Comparison of ENCODE assay signal across 15 mouse cellular contexts in genomic region chr14:100352961-100353452, GRCm38 (mm10).
A peak's percentile ranks its signal among the peaks of the same experiment; 100 is the strongest.
DNase-seq lines count a peak whose midpoint lies in the region; TF ChIP-seq lines count a peak whose summit lies in the region.
"Had no signal": no experiment of that assay in that cellular context is flagged by ENCODE, and none has a peak within 500 bp of the region (broad histone marks: within the 10 kb centered on the region; RNA-seq: fewer than 3 reads in every experiment).

No protein-coding gene starts in this region.

- H3K36me3 ChIP-seq in kidney, adult 2 months (ENCODE audit: control insufficient read depth, insufficient read depth, low read length), result no peaks in the 10 kb centered on the region
- no peaks in the 10 kb centered on the region for H3K36me3 ChIP-seq in limb, embryonic 10.5 days
- H3K36me3 ChIP-seq: midbrain, embryonic 12.5 days had no signal

- TF ChIP-seq CTCF in kidney, adult 2 months (conservative IDR thresholded peaks at IDR 0.05; ENCODE audit: insufficient read depth, insufficient read length, low read depth, low read length), result no peak

- H3K27ac ChIP-seq in kidney, adult 2 months (ENCODE audit: insufficient read depth, low read depth, low read length), result no peak overlapping the region
- H3K27ac ChIP-seq in limb, embryonic 10.5 days, result peak overlapping the region; percentile 91
- H3K27ac ChIP-seq: midbrain, embryonic 12.5 days had no signal

- WGBS in kidney, adult 2 months, result 8% methylated on average over 4 of the region's 4 CpGs
- WGBS in limb, embryonic 10.5 days, result 5% methylated on average over 4 of the region's 4 CpGs

- DNase-seq in kidney, adult 2 months, result peak; percentile 18
- no peak for DNase-seq in kidney, postnatal 25 days
- DNase-seq in embryo, embryonic 10.5 days (ENCODE audit: low spot score), result peak; percentile 76
- DNase-seq in limb, embryonic 10.5 days (ENCODE audit: low spot score), result peak; percentile 68
- peak; percentile 79 for DNase-seq in mesoderm, embryonic 11.5 days (ENCODE audit: low read depth, low spot score)
- no peak for DNase-seq in lung, postnatal 25 days (ENCODE audit: low spot score)
- DNase-seq in heart, adult 8-10 months (ENCODE audit: low spot score), result no peak
- DNase-seq in heart, adult 11 months, result no peak
- DNase-seq: adrenal gland, postnatal 36 days; cerebellum, adult 2 months; gastrocnemius, postnatal 10 days; heart, postnatal 10 days; lung, adult 2 months; thymus, postnatal 36 days had no signal

- no peak for TF ChIP-seq POLR2A in kidney, adult 2 months (IDR thresholded peaks at IDR 0.05; ENCODE audit: low read depth, low read length)

- H3K4me3 ChIP-seq in kidney, adult 2 months (ENCODE audit: insufficient read depth, low read depth, low read length), result no peak overlapping the region
- H3K4me3 ChIP-seq in limb, embryonic 10.5 days, result no peak overlapping the region
- H3K4me3 ChIP-seq: midbrain, embryonic 12.5 days had no signal

- no peaks in the 10 kb centered on the region for H3K9me3 ChIP-seq in limb, embryonic 10.5 days (replicated peaks)
- H3K9me3 ChIP-seq: midbrain, embryonic 12.5 days had no signal

- H3K4me1 ChIP-seq in kidney, adult 2 months (ENCODE audit: control insufficient read depth, insufficient read depth, low read length), result no peaks in the 10 kb centered on the region; the same call in 1 of the 2 replicates
- peaks cover 32% of the 10 kb centered on the region for H3K4me1 ChIP-seq in limb, embryonic 10.5 days

- no peaks in the 10 kb centered on the region for H3K27me3 ChIP-seq in kidney, adult 2 months (replicated peaks; ENCODE audit: control insufficient read depth, insufficient read depth, low read length)
- H3K27me3 ChIP-seq in limb, embryonic 10.5 days (ENCODE audit: low read depth, poor library complexity, severe bottlenecking), result no peaks in the 10 kb centered on the region
- H3K27me3 ChIP-seq: midbrain, embryonic 12.5 days had no signal

Comparison
In these comparisons a context has a peak if more than half of its experiments do, and no peak if none do; other contexts are left out.
1. DNase-seq: peak in kidney, adult 2 months (single experiment), embryo, embryonic 10.5 days (single experiment), limb, embryonic 10.5 days (single experiment) and mesoderm, embryonic 11.5 days (single experiment); none in kidney, postnatal 25 days (0 of 2), lung, postnatal 25 days (single experiment), heart, adult 8-10 months (single experiment) and heart, adult 11 months (single experiment).